Mouse (Mus musculus): Measurements from ENCODE around the gene Gm21981.
"Not testable (repeated sequence)": the region's sequence is repeated elsewhere in the genome, so short reads cannot be mapped to it uniquely, and the experiment has no call there.

Gene Gm21981

DNA sequence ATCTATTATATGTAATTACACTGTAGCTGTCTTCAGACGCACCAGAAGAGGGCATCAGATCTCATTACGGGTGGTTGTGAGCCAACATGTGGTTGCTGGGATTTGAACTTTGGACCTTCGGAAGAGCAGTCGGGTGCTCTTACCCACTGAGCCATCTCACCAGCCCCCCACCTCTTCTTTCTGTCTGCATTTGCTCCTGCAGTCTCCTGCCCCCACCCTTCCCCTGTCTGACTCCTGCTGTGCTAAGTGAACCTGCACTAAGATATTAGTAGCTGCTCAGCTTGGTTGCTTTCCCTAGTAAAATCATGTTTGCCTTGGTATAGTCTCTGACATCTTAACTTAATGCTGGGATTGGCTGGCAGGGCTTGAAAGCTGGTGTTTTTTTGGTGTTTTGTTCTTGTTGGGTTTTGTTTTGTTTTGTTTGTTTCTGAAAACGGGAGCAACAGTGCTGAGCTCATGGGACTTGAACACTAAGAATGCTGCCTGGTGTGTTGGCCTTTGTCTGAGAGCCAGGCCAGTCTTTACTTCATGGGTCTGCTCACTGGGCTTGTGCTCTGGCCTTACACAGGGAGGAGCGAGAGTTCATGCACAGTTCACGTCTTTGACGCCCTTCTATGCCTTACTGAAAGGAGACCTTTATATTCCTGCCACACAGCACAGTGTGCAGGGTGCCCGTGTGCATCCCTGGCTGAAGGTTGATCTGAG lies 31.1 kb downstream of the Gm21981 start:
- DNase-seq (ENCODE audit: low read depth): no peak

DNA sequence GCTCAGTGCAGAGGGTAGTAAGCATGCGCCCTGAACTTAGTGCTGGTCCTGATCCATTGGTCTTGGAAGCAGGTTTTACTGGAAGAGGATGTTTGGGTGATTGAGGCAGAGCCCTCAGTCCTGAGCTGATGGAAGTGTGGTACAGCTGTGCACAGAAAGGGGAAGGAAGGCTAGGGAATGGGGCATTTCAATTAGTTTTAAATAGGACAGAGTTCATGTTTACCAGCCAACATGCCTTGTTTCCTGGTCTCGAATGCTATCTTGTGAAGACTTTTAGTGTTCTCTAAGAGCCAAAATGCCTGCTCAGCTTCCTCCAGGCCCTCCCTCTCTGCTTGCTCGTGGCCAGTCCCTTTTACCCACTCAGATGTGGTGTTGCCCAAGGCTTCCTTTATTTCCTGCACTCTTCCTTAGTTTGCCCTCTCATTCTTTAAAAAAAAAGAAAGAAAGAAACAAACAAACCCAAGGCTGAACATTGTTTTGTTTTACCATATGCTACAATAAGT lies 35.5 kb downstream of the Gm21981 start:
- DNase-seq (ENCODE audit: low read depth): no peak

DNA sequence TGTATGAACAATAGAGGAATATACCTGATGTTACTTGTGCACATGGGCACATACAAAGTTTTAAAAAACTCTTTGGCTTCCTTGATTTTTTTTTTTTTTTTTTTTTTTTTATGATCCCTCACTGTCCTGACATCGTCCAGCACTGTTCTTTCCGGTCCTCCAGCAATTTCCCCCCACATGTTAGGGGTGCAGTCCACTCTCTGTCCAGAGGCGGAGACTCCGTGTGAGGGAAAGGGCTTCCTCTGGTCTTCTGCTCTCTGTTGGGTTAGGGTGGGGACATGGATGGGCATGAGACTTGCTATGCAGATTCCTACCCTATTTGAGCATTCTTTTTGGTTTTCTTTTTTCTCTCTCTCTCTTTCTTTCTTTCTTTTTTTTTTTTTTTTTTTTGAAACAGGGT lies 36.4 kb downstream of the Gm21981 start:
- DNase-seq (ENCODE audit: low read depth): no peak

DNA sequence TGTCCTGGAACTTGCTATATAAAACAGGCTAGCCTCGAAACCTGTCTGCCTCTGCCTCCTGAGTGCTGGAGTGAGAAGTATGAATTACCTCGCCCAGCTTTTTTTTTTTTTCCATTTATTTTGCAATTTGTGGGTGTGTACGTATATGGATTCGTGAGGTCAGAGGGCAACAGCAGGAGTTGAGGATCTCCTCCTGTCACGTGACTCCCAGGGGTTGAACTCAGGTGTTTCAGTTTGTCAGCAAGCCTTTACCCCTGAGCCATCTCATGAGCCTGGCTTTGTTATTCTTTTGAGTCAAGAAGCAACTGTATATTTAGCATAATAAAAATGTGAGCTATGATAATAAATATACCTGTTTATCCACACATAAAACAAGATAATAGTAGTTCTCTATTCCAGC lies 38.6 kb downstream of the Gm21981 start:
- no peak for DNase-seq (ENCODE audit: low read depth)

DNA sequence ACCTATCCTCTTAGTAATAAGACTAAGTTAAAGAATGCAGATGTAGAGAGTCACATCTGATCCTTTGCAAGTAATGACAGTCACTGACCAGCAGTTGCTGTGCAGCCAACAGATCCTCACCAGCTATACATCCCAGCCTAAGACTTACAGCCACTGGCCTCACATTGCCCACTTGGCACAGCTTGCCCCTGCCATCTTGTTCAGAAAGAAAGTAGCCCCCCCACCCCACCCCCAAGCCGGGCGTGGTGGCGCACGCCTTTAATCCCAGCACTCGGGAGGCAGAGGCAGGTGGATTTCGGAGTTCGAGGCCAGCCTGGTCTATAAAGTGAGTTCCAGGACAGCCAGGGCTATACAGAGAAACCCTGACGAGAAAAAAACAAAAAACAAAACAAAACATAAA lies 39.9 kb downstream of the Gm21981 start:
- DNase-seq (ENCODE audit: low read depth): not testable (repeated sequence)

DNA sequence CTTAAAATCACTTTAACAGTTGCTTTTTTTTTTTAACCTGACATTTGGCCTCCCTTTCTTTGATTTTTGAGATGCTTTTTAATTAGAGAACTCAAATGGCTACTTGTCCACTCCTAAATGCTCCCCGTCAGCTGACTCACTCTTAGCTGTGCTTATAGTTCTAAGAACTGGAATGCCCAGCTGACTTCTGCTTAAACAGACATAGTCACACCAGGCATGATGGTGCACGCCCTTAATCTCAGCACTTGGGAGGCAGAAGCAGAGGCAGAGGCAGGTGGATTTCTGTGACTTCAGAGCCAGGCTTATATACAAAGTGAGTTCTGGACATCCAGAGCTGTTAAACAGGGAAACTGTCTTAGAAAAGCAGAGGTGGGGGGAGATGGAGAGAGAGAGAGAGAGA lies 42.3 kb downstream of the Gm21981 start:
- DNase-seq (ENCODE audit: low read depth): no peak

DNA sequence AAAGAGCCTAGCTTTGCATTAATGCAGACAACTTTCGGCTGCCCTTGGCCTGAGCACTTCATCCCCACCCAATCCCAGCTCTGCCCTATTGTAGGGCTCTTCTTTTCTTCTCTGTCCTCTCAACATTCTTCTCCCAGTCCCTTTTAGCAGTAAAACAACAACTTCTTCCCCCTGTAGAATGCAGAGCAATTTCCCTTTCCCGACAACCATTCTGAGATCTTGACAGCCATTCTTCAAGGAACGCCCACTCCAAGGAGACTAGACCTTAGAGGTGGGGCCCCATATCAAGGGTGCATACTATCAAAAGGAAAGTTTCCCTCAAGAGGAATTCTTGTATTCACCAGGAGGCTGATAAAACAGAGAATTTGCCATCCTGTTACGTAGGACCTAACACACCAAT lies 45.3 kb downstream of the Gm21981 start:
- DNase-seq (ENCODE audit: low read depth): no peak

DNA sequence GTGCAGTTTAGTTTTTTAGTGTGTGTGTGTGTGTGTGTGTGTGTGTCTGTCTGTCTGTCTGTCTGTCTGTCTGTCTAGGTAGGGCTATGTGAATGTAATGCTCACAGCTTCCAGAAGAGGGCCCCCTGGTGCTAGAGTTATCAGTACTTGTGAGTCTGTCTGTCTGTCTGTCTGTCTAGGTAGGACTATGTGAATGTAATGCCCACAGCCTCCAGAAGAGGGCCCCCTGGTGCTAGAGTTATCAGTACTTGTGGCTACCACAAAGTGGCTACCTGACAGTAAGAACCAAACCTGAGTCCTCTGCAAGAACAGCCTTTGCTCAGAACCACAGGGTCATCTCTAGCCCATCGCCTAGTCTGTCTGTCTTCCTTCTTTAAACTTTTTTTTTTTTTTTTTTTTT lies 47.6 kb downstream of the Gm21981 start:
- DNase-seq (ENCODE audit: low read depth): peak; percentile 41

DNA sequence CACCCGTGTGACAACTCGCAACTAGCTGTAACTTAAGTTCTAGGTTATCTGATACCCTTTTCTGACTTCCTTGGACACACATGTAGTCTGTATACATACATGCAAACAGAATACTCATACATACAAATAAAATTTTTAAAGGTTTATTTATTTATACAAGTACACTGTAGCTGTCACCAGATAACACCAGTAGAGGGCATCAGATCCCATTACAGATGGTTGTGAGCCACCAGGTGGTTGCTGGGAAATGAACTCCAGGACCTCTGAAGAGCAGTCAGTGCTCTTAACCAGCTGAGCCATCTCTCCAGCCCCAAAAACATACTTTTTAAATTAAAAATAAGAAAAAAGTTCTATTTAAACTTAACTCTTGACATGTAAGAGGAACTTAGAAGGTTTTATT lies 51.3 kb downstream of the Gm21981 start:
- DNase-seq (ENCODE audit: low read depth): no peak

Measured in fibroblast of lung, adult 2 months (primary cell).